Mouse (Mus musculus) CH12.LX (cell line): ENCODE results near the gene Scamp1. TPM values are rescaled to one million over a fixed set of nuclear protein-coding genes. Genes with fewer than 3 reads are reported as not detected.

Experiments used
- DNase-seq: peaks from one replicate; pipeline ENCODE4 v3.0.0-alpha.2; 2013; ENCODE audit errors: extremely low read depth
- H3K27ac ChIP-seq: 2 replicates; pipeline ENCODE4 v1.5.1; 2012; ENCODE audit warnings: low read depth, mild to moderate bottlenecking, control low read depth, moderate library complexity; ENCODE audit not compliant: insufficient read depth
- H3K27me3 ChIP-seq: replicated peaks from 2 replicates; pipeline ENCODE3; 2012; ENCODE audit warnings: inconsistent platforms
- H3K36me3 ChIP-seq, 2 experiments: replicated peaks in 1 of 2; 2 replicates each; pipeline versions ENCODE3 to v1.6.1; 2012; ENCODE audit warnings: inconsistent platforms in 1 of 2, low read length in 1 of 2, mild to moderate bottlenecking in 1 of 2, mixed read lengths in 1 of 2, moderate library complexity in 1 of 2; ENCODE audit not compliant: control insufficient read depth in 1 of 2, insufficient read depth in 1 of 2
- H3K4me1 ChIP-seq, 2 experiments: 2 replicates each; pipeline ENCODE4 v1.6.1; 2012; ENCODE audit warnings: inconsistent platforms in 1 of 2, moderate library complexity in 1 of 2; ENCODE audit not compliant: insufficient read depth in 2 of 2, control insufficient read depth in 1 of 2
- H3K4me2 ChIP-seq: 2 replicates; pipeline ENCODE4 v1.6.1; 2012; ENCODE audit warnings: low read depth, mild to moderate bottlenecking, control low read depth; ENCODE audit not compliant: poor library complexity, insufficient read depth, severe bottlenecking
- H3K4me3 ChIP-seq, 3 experiments: fragments of 150-350 bp in 1 of 3; sonication (generic) in 1 of 3; replicated peaks in 1 of 3; 2 replicates each; pipeline versions ENCODE3 to v1.5.1; 2011 to 2012; ENCODE audit warnings: low read depth in 2 of 3, low read length in 2 of 3, mild to moderate bottlenecking in 2 of 3, moderate library complexity in 2 of 3, control low read depth in 1 of 3, improper control_type of control experiment in 1 of 3, inconsistent platforms in 1 of 3, mixed read lengths in 1 of 3; ENCODE audit not compliant: poor library complexity in 1 of 3
- H3K79me2 ChIP-seq: replicated peaks from 2 replicates; pipeline ENCODE4 v1.6.1; 2012; ENCODE audit warnings: mild to moderate bottlenecking, moderate library complexity; ENCODE audit not compliant: control insufficient read depth, poor library complexity, insufficient read depth, severe bottlenecking; ENCODE audit errors: extremely low read depth
- H3K9ac ChIP-seq: 2 replicates; pipeline ENCODE4 v1.6.1; 2012; ENCODE audit warnings: low read depth, mild to moderate bottlenecking, control low read depth, moderate library complexity; ENCODE audit not compliant: insufficient read depth
- H3K9me3 ChIP-seq: replicated peaks from 2 replicates; pipeline ENCODE3; 2012; ENCODE audit warnings: low read length, inconsistent platforms, mixed read lengths
- BHLHE40 ChIP-seq: IDR thresholded peaks from 2 replicates; pipeline ENCODE4 v1.6.1; 2011; ENCODE audit warnings: mild to moderate bottlenecking, low read depth, low read length, improper control_type of control experiment
- CHD2 ChIP-seq: IDR thresholded peaks from 2 replicates; pipeline ENCODE4 v1.6.1; 2011; ENCODE audit warnings: low read length, improper control_type of control experiment
- CTCF ChIP-seq, 2 experiments: IDR thresholded peaks in 1 of 2; conservative IDR thresholded peaks in 1 of 2; 2 replicates each; pipeline ENCODE4 v1.5.1; 2011 to 2012; ENCODE audit warnings: low read depth in 2 of 2, low read length in 2 of 2, improper control_type of control experiment in 1 of 2, inconsistent platforms in 1 of 2, mild to moderate bottlenecking in 1 of 2, moderate library complexity in 1 of 2
- EP300 ChIP-seq: IDR thresholded peaks from 2 replicates; pipeline ENCODE4 v1.6.1; 2011; ENCODE audit warnings: low read length, improper control_type of control experiment
- ETS1 ChIP-seq: conservative IDR thresholded peaks from 2 replicates; pipeline ENCODE4 v1.6.1; 2012; ENCODE audit warnings: low read depth, mild to moderate bottlenecking, inconsistent platforms, low read length, improper control_type of control experiment, moderate library complexity
- GABPA ChIP-seq: IDR thresholded peaks from 2 replicates; pipeline ENCODE4 v1.6.1; 2012; ENCODE audit warnings: low read depth, low read length, improper control_type of control experiment, inconsistent platforms; ENCODE audit not compliant: insufficient replicate concordance
- HCFC1 ChIP-seq: IDR thresholded peaks from 2 replicates; pipeline ENCODE4 v1.6.1; 2012; ENCODE audit warnings: low read depth, mild to moderate bottlenecking, inconsistent platforms, low read length, improper control_type of control experiment
- IRF4 ChIP-seq: IDR thresholded peaks from 2 replicates; pipeline ENCODE4 v1.6.1; 2014; ENCODE audit warnings: low read depth, mild to moderate bottlenecking, inconsistent platforms, low read length, improper control_type of control experiment
- KAT2A ChIP-seq: IDR thresholded peaks from 2 replicates; pipeline ENCODE4 v1.6.1; 2012; ENCODE audit warnings: low read length, improper control_type of control experiment, inconsistent platforms; ENCODE audit not compliant: insufficient replicate concordance
- MAX ChIP-seq: IDR thresholded peaks from 2 replicates; pipeline ENCODE4 v1.6.1; 2011; ENCODE audit warnings: low read length, improper control_type of control experiment
- MAZ ChIP-seq: IDR thresholded peaks from 2 replicates; pipeline ENCODE4 v1.6.1; 2012; ENCODE audit warnings: low read depth, mild to moderate bottlenecking, inconsistent platforms, low read length, improper control_type of control experiment, moderate library complexity
- MEF2A ChIP-seq: IDR thresholded peaks from 2 replicates; pipeline ENCODE4 v1.6.1; 2014; ENCODE audit warnings: low read depth, mild to moderate bottlenecking, inconsistent platforms, low read length, improper control_type of control experiment, borderline replicate concordance
- MYC ChIP-seq: IDR thresholded peaks from 2 replicates; pipeline ENCODE4 v1.6.1; 2011; ENCODE audit warnings: low read depth, mild to moderate bottlenecking, improper control_type of control experiment, low read length
- NELFE ChIP-seq: IDR thresholded peaks from 2 replicates; pipeline ENCODE4 v1.6.1; 2011; ENCODE audit warnings: low read depth, low read length, improper control_type of control experiment
- NRF1 ChIP-seq: IDR thresholded peaks from 2 replicates; pipeline ENCODE4 v1.6.1; 2014; ENCODE audit warnings: low read depth, mild to moderate bottlenecking, inconsistent platforms, low read length, improper control_type of control experiment, moderate library complexity
- PAX5 ChIP-seq: IDR thresholded peaks from 2 replicates; pipeline ENCODE4 v1.6.1; 2012; ENCODE audit warnings: low read length, inconsistent platforms, mixed read lengths
- POLR2A ChIP-seq: IDR thresholded peaks from 2 replicates; pipeline ENCODE4 v1.6.1; 2011; ENCODE audit warnings: low read depth, mild to moderate bottlenecking, improper control_type of control experiment, low read length
- POLR2AphosphoS2 ChIP-seq: IDR thresholded peaks from 2 replicates; pipeline ENCODE4 v1.6.1; 2011; ENCODE audit warnings: low read depth, low read length, improper control_type of control experiment
- RAD21 ChIP-seq: IDR thresholded peaks from 2 replicates; pipeline ENCODE4 v1.6.1; 2011; ENCODE audit warnings: low read depth, mild to moderate bottlenecking, low read length, improper control_type of control experiment, moderate library complexity
- RCOR1 ChIP-seq: conservative IDR thresholded peaks from 2 replicates; pipeline ENCODE4 v1.6.1; 2012; ENCODE audit warnings: low read depth, mild to moderate bottlenecking, inconsistent platforms, low read length, improper control_type of control experiment
- SIN3A ChIP-seq: IDR thresholded peaks from 2 replicates; pipeline ENCODE4 v1.6.1; 2012; ENCODE audit warnings: low read length, improper control_type of control experiment, inconsistent platforms
- SMC3 ChIP-seq: IDR thresholded peaks from 2 replicates; pipeline ENCODE4 v1.6.1; 2011; ENCODE audit warnings: low read depth, low read length, improper control_type of control experiment
- TBP ChIP-seq: conservative IDR thresholded peaks from 2 replicates; pipeline ENCODE4 v1.6.1; 2011; ENCODE audit warnings: low read depth, low read length, improper control_type of control experiment
- TCF12 ChIP-seq: IDR thresholded peaks from 2 replicates; pipeline ENCODE4 v1.6.1; 2014; ENCODE audit warnings: low read depth, mild to moderate bottlenecking, inconsistent platforms, low read length, improper control_type of control experiment
- USF1 ChIP-seq: IDR thresholded peaks from 2 replicates; pipeline ENCODE4 v1.6.1; 2014; ENCODE audit warnings: low read depth, mild to moderate bottlenecking, inconsistent platforms, low read length, improper control_type of control experiment
- USF2 ChIP-seq: conservative IDR thresholded peaks from 2 replicates; pipeline ENCODE4 v1.6.1; 2011; ENCODE audit warnings: low read depth, low read length, improper control_type of control experiment
- ZC3H11A ChIP-seq: IDR thresholded peaks from 2 replicates; pipeline ENCODE4 v1.6.1; 2012; ENCODE audit warnings: low read depth, mild to moderate bottlenecking, inconsistent platforms, low read length, improper control_type of control experiment
- ZKSCAN1 ChIP-seq: IDR thresholded peaks from 2 replicates; pipeline ENCODE4 v1.6.1; 2012; ENCODE audit warnings: low read depth, inconsistent platforms, low read length, improper control_type of control experiment, borderline replicate concordance
- ZMIZ1 ChIP-seq: IDR thresholded peaks from 2 replicates; pipeline ENCODE4 v1.6.1; 2012; ENCODE audit warnings: low read depth, mild to moderate bottlenecking, inconsistent platforms, low read length, improper control_type of control experiment
- ZNF384 ChIP-seq: IDR thresholded peaks from 2 replicates; pipeline ENCODE4 v1.6.1; 2012; ENCODE audit warnings: low read depth, low read length, improper control_type of control experiment, inconsistent platforms
- dilution Hi-C: fragments of 300-500 bp; cut with MboI; formaldehyde crosslinking; loops from 2 replicates; pipeline ENCODE4 v1.14.3; 2020; ENCODE audit warnings: low sequenced_read_pairs; ENCODE audit not compliant: extremely low pct_unique_long_range_greater_than_20kb, extremely low pct_ligation_motif_present
- in situ Hi-C: fragments of 300-500 bp; cut with MboI; formaldehyde crosslinking; loops from 3 replicates; pipeline ENCODE4 v1.14.3; 2019; ENCODE audit warnings: low sequenced_read_pairs, low pct_ligation_motif_present, low pct_unique_long_range_greater_than_20kb, mixed read lengths
- polyA plus RNA-seq: library from polyadenylated mRNA; unstranded; fragments of >175 nt; gene quantifications from 2 replicates; pipeline ENCODE4 v1.2.1, GENCODE M21; 2012; ENCODE audit warnings: low read depth; ENCODE audit not compliant: insufficient read length
- total RNA-seq, 2 experiments: library from RNA; depleted of rRNA; stranded (reverse); fragments of 300-350 nt in 1 of 2; fragments of >200 nt in 1 of 2; gene quantifications; 2 replicates each; pipeline ENCODE4 v1.2.3; 2012 to 2014

Gene Scamp1
- total and polyA plus RNA-seq, 3 experiments = not detected

GRCm38 (mm10) chr13:94261624-94262023 is 24.0 kb downstream of the Scamp1 start:
- no peak for DNase-seq
- H3K36me3 ChIP-seq = no peaks in the 10 kb centered on the region
- H3K27me3 ChIP-seq = no peaks in the 10 kb centered on the region
- in situ Hi-C loops = no loop called here
- no peak overlapping the region for H3K4me3 ChIP-seq
- peaks cover 0 to 68% of the 10 kb centered on the region in 2 experiments; a peak in 2 of 4 replicates for H3K4me1 ChIP-seq
- H3K9ac ChIP-seq = no peak overlapping the region
- H3K79me2 ChIP-seq = no peaks in the 10 kb centered on the region
- dilution Hi-C loops = no loop called here
- TF ChIP-seq ZC3H11A = no peak
- no peak for TF ChIP-seq USF1
- TF ChIP-seq POLR2A = no peak
- no peak for TF ChIP-seq MAX
- TF ChIP-seq IRF4 = no peak
- no peak for TF ChIP-seq CTCF (conservative IDR thresholded peaks at IDR 0.05 in 1 of 2, IDR thresholded peaks at IDR 0.05 in 1 of 2; ENCODE audit: low read depth in 2 of 2, low read length in 2 of 2)
- TF ChIP-seq GABPA = no peak
- TF ChIP-seq MEF2A = no peak
- no peak for TF ChIP-seq POLR2AphosphoS2
- no peak for TF ChIP-seq PAX5
- TF ChIP-seq USF2 = no peak
- no peak for TF ChIP-seq CHD2
- no peak for TF ChIP-seq MAZ
- no peak for TF ChIP-seq TBP
- TF ChIP-seq RAD21 = no peak
- TF ChIP-seq SMC3 = no peak
- H3K27ac ChIP-seq = no peak overlapping the region
- H3K4me2 ChIP-seq = no peak overlapping the region
- H3K9me3 ChIP-seq = peaks cover 2% of the 10 kb centered on the region

GRCm38 (mm10) chr13:94260961-94261360 is 24.7 kb downstream of the Scamp1 start:
- Histone ChIP-seq H3K9ac (no peak overlapping the region), H3K36me3 (no peaks in the 10 kb centered on the region), H3K4me3 (no peak overlapping the region), H3K9me3 (peaks cover 2% of the 10 kb centered on the region), H3K27me3 (no peaks in the 10 kb centered on the region), H3K27ac (no peak overlapping the region), H3K79me2 (no peaks in the 10 kb centered on the region), H3K4me1 (peaks cover 0 to 66% of the 10 kb centered on the region in 2 experiments; a peak in 2 of 4 replicates), H3K4me2 (no peak overlapping the region)
- TF ChIP-seq SIN3A (no peak), RAD21 (no peak), POLR2AphosphoS2 (no peak), MYC (no peak), SMC3 (no peak), NELFE (no peak), RCOR1 (no peak), NRF1 (no peak), ZNF384 (no peak), TCF12 (no peak), GABPA (no peak), ETS1 (no peak), CHD2 (no peak), KAT2A (no peak), ZMIZ1 (no peak), EP300 (no peak), ZC3H11A (no peak), HCFC1 (no peak), ZKSCAN1 (no peak), BHLHE40 (no peak)
- in situ Hi-C loops = no loop called here
- dilution Hi-C loops = no loop called here
- no peak for DNase-seq
